20 mouse cellular contexts compared by ENCODE assay signal in the genomic region with DNA sequence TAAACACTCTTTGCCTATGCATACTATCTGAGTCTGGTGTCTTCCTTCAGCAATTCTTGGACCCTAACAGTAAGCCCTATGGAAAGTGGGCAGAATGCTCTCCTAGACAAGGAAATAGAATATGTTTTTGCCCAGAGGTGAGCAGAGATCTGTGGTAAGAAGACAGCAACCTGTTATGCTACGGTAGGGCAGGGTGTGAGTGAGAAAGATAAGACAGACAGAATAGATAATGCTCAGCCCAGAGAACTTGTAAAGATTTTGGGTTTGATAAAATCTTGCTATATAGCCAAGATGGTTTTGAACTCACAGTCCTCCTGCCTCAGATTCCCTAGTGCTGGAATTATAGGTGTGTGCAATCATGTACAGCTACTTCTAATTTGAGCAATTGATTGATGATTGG. TPM values are rescaled to one million over a fixed set of nuclear protein-coding genes. Genes with fewer than 3 reads are reported as not detected.
DNase-seq lines count a peak whose midpoint lies in the region; ATAC-seq and TF ChIP-seq lines count a peak whose summit lies in the region.
"Had no signal": no experiment of that assay in that cellular context is flagged by ENCODE, and none has a peak within 500 bp of the region (broad histone marks: within the 10 kb centered on the region; RNA-seq: fewer than 3 reads in every experiment).

No protein-coding gene starts in this region.

- H3K4me1 ChIP-seq in G1E (ENCODE audit: insufficient read depth, low read depth, low read length) = peaks cover 70% of the 10 kb centered on the region
- peaks cover 7 to 14% of the 10 kb centered on the region in 2 experiments for H3K4me1 ChIP-seq in MEL (ENCODE audit: control insufficient read depth in 1 of 2, insufficient read depth in 2 of 2, low read length in 2 of 2)
- H3K4me1 ChIP-seq in midbrain, embryonic 16.5 days (ENCODE audit: control insufficient read depth, insufficient read depth, low read length) = peaks cover 24% of the 10 kb centered on the region

- H3K27ac ChIP-seq in MEL (ENCODE audit: control insufficient read depth, low read depth, low read length) = no peak overlapping the region
- H3K27ac ChIP-seq in midbrain, embryonic 16.5 days (ENCODE audit: low read length) = no peak overlapping the region

- TF ChIP-seq CTCF in G1E (IDR thresholded peaks at IDR 0.05; ENCODE audit: low read depth, low read length) (no peak), MEL (IDR thresholded peaks at IDR 0.05 in 2 of 3, conservative IDR thresholded peaks at IDR 0.05 in 1 of 3; ENCODE audit: control insufficient read depth in 1 of 3, insufficient read depth in 1 of 3, low read depth in 2 of 3, low read length in 3 of 3, poor library complexity in 1 of 3, severe bottlenecking in 1 of 3) (no peak)

- H3K9me3 ChIP-seq in G1E (replicated peaks) = no peaks in the 10 kb centered on the region
- no peaks in the 10 kb centered on the region for H3K9me3 ChIP-seq in MEL (replicated peaks; ENCODE audit: insufficient read depth, low read length)
- H3K9me3 ChIP-seq in midbrain, embryonic 16.5 days (replicated peaks; ENCODE audit: control insufficient read depth, low read length, poor library complexity, severe bottlenecking) = no peaks in the 10 kb centered on the region

- peak; percentile 24; the same call in 1 of the 2 replicates for ATAC-seq in G1E (ENCODE audit: extremely low read depth, insufficient number of reproducible peaks, low FRiP score, poor library complexity, severe bottlenecking)
- no peak for ATAC-seq in midbrain, embryonic 16.5 days
- ATAC-seq: activated CD4-positive, CD25-positive, alpha-beta regulatory T cell, adult 4 months; CD4-positive, CD25-positive, alpha-beta regulatory T cell, adult 4 months; Patski had no signal

- peaks cover 12% of the 10 kb centered on the region for H3K79me2 ChIP-seq in MEL (ENCODE audit: control insufficient read depth, insufficient read depth, low read length, poor library complexity)

- no peak for TF ChIP-seq POLR2A in MEL (IDR thresholded peaks at IDR 0.05; ENCODE audit: control insufficient read depth in 1 of 2, insufficient read depth in 1 of 2, low read depth in 1 of 2, low read length in 2 of 2, poor library complexity in 1 of 2)

- DNase-seq in heart, adult 11 months = peak; percentile 4
- DNase-seq in heart, postnatal 36 days = no peak
- DNase-seq in G1E (ENCODE audit: low spot score) (no peak), MEL (ENCODE audit: low read depth, low spot score) (no peak)
- DNase-seq in adrenal gland, adult 8-10 months = no peak
- DNase-seq: adrenal gland, postnatal 10 days; adrenal gland, postnatal 25 days; adrenal gland, postnatal 36 days; B cell, adult 2 months; cerebellum, adult 11 months; cerebellum, adult 11-12 months; cerebellum, adult 18-20 months; cerebellum, adult 2 months; cerebellum, adult 8-10 months; cerebellum, adult 9-10 months had no signal

- TF ChIP-seq EP300 in MEL (IDR thresholded peaks at IDR 0.05; ENCODE audit: low read depth in 1 of 2, low read length in 2 of 2) = 0 out of 4 replicates have a peak, but pooled peaks have one; percentile 11 to 20

- no peaks in the 10 kb centered on the region; the same call in 1 of the 2 replicates for H3K27me3 ChIP-seq in G1E (ENCODE audit: insufficient read depth, low read length)
- no peaks in the 10 kb centered on the region for H3K27me3 ChIP-seq in MEL (ENCODE audit: control insufficient read depth in 1 of 2, insufficient read depth in 2 of 2, low read length in 2 of 2)
- H3K27me3 ChIP-seq in midbrain, embryonic 16.5 days (ENCODE audit: control insufficient read depth, insufficient read depth, low read depth, low read length) = no peaks in the 10 kb centered on the region
- H3K27me3 ChIP-seq: CH12.LX had no signal

- H3K4me3 ChIP-seq in G1E (ENCODE audit: low read depth, low read length) = no peak overlapping the region; the same call in 1 of the 2 replicates
- no peak overlapping the region for H3K4me3 ChIP-seq in MEL (ENCODE audit: control insufficient read depth in 1 of 2, insufficient read depth in 1 of 2, low read depth in 2 of 2, low read length in 2 of 2)
- no peak overlapping the region for H3K4me3 ChIP-seq in midbrain, embryonic 16.5 days (ENCODE audit: low read depth, low read length)

- no peak for TF ChIP-seq RAD21 in MEL (IDR thresholded peaks at IDR 0.05; ENCODE audit: low read depth, low read length)

- no peak overlapping the region for H3K9ac ChIP-seq in MEL (ENCODE audit: control insufficient read depth, low read depth, low read length, poor library complexity, severe bottlenecking)
- no peak overlapping the region for H3K9ac ChIP-seq in midbrain, embryonic 16.5 days (ENCODE audit: low read depth, low read length)

- 85% methylated on average over 1 of the region's 1 CpGs for WGBS in midbrain, embryonic 16.5 days

- H3K4me2 ChIP-seq in midbrain, embryonic 16.5 days (ENCODE audit: low read length) = no peak overlapping the region

- H3K36me3 ChIP-seq in G1E (replicated peaks) (no peaks in the 10 kb centered on the region), MEL (ENCODE audit: control insufficient read depth in 1 of 2, insufficient read depth in 2 of 2, low read length in 2 of 2) (peaks cover 0 to 21% of the 10 kb centered on the region in 2 experiments; a peak in 2 of 4 replicates)
- no peaks in the 10 kb centered on the region for H3K36me3 ChIP-seq in midbrain, embryonic 16.5 days (ENCODE audit: control insufficient read depth, insufficient read depth, low read length)

- intact Hi-C loops in heart, postnatal 36 days (cut with DNase I) = loop anchor here (5.0 kb wide), 1 partner anchor 52 kb away; no protein-coding TSS in a partner anchor

TF ChIP-seq in MEL, 35 proteins besides CTCF, POLR2A, EP300 and RAD21 (continues in another document):
- TF ChIP-seq POLR2AphosphoS5 (IDR thresholded peaks at IDR 0.05; ENCODE audit: borderline replicate concordance, low read depth, low read length) (no peak), MAZ (IDR thresholded peaks at IDR 0.05; ENCODE audit: low read depth, low read length) (no peak), MYB (IDR thresholded peaks at IDR 0.05; ENCODE audit: low read depth, low read length) (no peak), ETS1 (IDR thresholded peaks at IDR 0.05; ENCODE audit: low read depth, low read length) (0 out of 2 replicates have a peak, but pooled peaks have one; percentile 9), GABPA (IDR thresholded peaks at IDR 0.05; ENCODE audit: low read depth, low read length) (no peak), NRF1 (IDR thresholded peaks at IDR 0.05; ENCODE audit: insufficient read depth, low read depth, low read length, poor library complexity, severe bottlenecking) (no peak), ZNF384 (IDR thresholded peaks at IDR 0.05; ENCODE audit: low read depth, low read length) (no peak), ELF1 (IDR thresholded peaks at IDR 0.05; ENCODE audit: low read depth, low read length) (no peak), RCOR1 (IDR thresholded peaks at IDR 0.05; ENCODE audit: low read depth, low read length) (peak; percentile 39; the same call in 1 of the 2 replicates), SIN3A (IDR thresholded peaks at IDR 0.05; ENCODE audit: low read length) (no peak), MXI1 (IDR thresholded peaks at IDR 0.05; ENCODE audit: low read depth, low read length) (no peak), USF1 (IDR thresholded peaks at IDR 0.05; ENCODE audit: low read depth, low read length) (no peak), POLR2AphosphoS2 (IDR thresholded peaks at IDR 0.05; ENCODE audit: low read length) (no peak), UBTF (IDR thresholded peaks at IDR 0.05; ENCODE audit: borderline replicate concordance, insufficient read depth, low read depth, low read length) (no peak), TCF12 (IDR thresholded peaks at IDR 0.05; ENCODE audit: low read depth, low read length) (0 out of 2 replicates have a peak, but pooled peaks have one; percentile 53), CHD2 (IDR thresholded peaks at IDR 0.05; ENCODE audit: low read length) (no peak), CHD1 (IDR thresholded peaks at IDR 0.05; ENCODE audit: low read depth, low read length) (no peak), KAT2A (conservative IDR thresholded peaks at IDR 0.05; ENCODE audit: low read depth, low read length) (no peak), TAL1 (IDR thresholded peaks at IDR 0.05; ENCODE audit: low read length) (no peak), USF2 (IDR thresholded peaks at IDR 0.05; ENCODE audit: borderline replicate concordance in 1 of 2, insufficient read depth in 1 of 2, low read depth in 1 of 2, low read length in 2 of 2) (no peak), NELFE (IDR thresholded peaks at IDR 0.05; ENCODE audit: low read depth, low read length) (no peak), E2F4 (IDR thresholded peaks at IDR 0.05; ENCODE audit: borderline replicate concordance, low read depth, low read length) (no peak), GATA1 (IDR thresholded peaks at IDR 0.05; ENCODE audit: low read depth, low read length) (peak; percentile 69), ZKSCAN1 (IDR thresholded peaks at IDR 0.05; ENCODE audit: low read depth, low read length) (no peak), MEF2A (IDR thresholded peaks at IDR 0.05; ENCODE audit: extremely low read depth, insufficient replicate concordance, low read depth, low read length, poor library complexity, severe bottlenecking) (no peak), ZMIZ1 (IDR thresholded peaks at IDR 0.05; ENCODE audit: low read depth, low read length) (no peak)

RNA-seq across cellular contexts. Expression of a gene that starts 11.3 kb away (rescaled TPM):
- total RNA-seq in heart, postnatal 36 days (2021) = 10 to 100 TPM; 66.7 to 74.2 TPM
- 34.1 and 38.3 TPM in 2 replicates for total RNA-seq in G1E (2014; fragmentation: Nextera tagmentation)
- total RNA-seq in G1E (2017) = 74.1 and 83.5 TPM in 2 replicates
- polyA plus RNA-seq in G1E (2012) = 52.6 and 53.1 TPM in 2 replicates
- 52.6 and 58.5 TPM in 2 replicates for total RNA-seq in MEL (2012; rRNA removed)
- 10 to 100 TPM in 1 of 2 experiments, not detected in 1; 63.2 TPM for polyA plus RNA-seq in MEL (2012; ENCODE audit: insufficient read depth in 1 of 2, insufficient read length in 2 of 2, low read depth in 1 of 2, low replicate concordance in 2 of 2, missing spikeins in 1 of 2)
- polyA plus RNA-seq in midbrain, embryonic 16.5 days (2015; fragmentation: Nextera tagmentation; extraction: Ambion mirVana) = 41.8 and 42.9 TPM in 2 replicates
- 10 to 100 TPM; 47.6 to 68.9 (median 55.5) TPM for total RNA-seq in adrenal gland, adult 8-10 months (2022)

RNA-seq across cellular contexts. Expression of a gene that starts 11.5 kb away (rescaled TPM):
- 10 to 100 TPM; 17.0 to 19.7 TPM for total RNA-seq in heart, postnatal 36 days (2021)
- total RNA-seq in G1E (2014; fragmentation: Nextera tagmentation) = 29.2 and 30.7 TPM in 2 replicates
- 54.2 and 57.1 TPM in 2 replicates for total RNA-seq in G1E (2017)
- 76.7 and 90.1 TPM in 2 replicates for polyA plus RNA-seq in G1E (2012)
- 17.6 TPM in 2 replicates for total RNA-seq in MEL (2012; rRNA removed)
- 10 to 100 TPM in 1 of 2 experiments, not detected in 1; 25.0 TPM for polyA plus RNA-seq in MEL (2012; ENCODE audit: insufficient read depth in 1 of 2, insufficient read length in 2 of 2, low read depth in 1 of 2, low replicate concordance in 2 of 2, missing spikeins in 1 of 2)
- polyA plus RNA-seq in midbrain, embryonic 16.5 days (2015; fragmentation: Nextera tagmentation; extraction: Ambion mirVana) = 137 and 149 TPM in 2 replicates
- 10 to 100 TPM; 49.9 to 67.8 (median 54.9) TPM for total RNA-seq in adrenal gland, adult 8-10 months (2022)
